Mouse (Mus musculus): ENCODE data around the gene Pea15a.
A peak's percentile ranks its signal among the peaks of the same experiment; 100 is the strongest.

Pea15a gene

DNA sequence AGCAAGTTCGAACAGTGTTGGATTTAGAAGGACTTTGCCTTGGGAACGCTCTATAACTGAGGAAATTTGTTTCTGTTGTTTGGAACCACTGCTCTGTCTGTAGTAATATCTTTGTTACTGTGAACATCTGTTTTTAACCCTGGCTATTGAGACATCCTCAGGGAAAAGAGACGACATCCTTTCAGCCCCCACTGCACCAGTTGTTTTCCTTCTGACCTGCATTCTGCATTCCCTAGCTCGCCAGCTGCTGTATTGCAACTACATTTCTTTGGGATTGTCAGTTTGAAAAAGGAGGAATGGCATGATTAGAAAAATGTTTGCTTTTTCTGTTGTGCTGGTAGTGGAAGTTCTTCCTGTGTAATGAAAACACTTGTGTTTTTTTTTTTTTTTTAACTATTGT is 25.7 kb downstream of the Pea15a start:
- DNase-seq (ENCODE audit: extremely low spot score, low read depth, low spot score): no peak

DNA sequence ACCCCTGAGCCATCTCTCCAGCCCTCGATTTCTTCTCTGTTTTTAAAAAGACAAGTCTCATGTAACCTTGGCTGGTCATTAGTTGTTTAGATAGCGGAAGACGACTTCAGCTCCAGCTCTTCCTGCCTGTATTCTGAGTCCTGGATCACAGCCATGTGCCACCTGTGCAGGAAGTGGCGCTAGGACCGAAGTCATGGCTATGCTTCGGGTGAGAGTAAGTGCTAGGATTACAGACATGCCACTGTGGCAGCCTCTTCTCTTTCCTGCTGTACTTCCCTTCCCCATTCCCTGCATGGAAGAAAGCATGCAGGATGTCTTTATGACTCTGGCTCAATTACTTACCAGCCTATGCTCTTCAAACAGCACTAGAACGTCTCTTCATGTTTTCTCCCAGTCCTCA is 27.5 kb downstream of the Pea15a start:
- no peak for DNase-seq (ENCODE audit: extremely low spot score, low read depth, low spot score)

DNA sequence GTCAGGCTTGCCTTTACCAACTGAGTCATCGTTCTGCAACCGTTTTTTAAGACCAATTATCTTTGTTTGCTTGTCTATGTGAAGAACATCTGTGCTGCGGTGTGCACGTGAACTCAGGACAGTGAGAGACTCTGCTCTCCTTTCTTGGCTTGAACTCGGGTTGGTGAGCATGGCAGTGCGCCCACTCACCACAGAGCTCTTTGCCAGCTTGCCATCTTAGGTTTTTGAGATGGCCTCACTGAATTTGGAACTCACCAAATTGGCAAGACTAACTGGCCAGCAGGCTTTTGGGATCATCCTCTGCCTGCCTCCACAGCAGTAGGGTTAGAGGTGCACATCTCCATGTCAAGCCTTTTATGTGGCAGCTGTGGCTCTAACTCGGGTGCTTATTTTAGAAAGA is 28.8 kb downstream of the Pea15a start:
- no peak for DNase-seq (ENCODE audit: extremely low spot score, low read depth, low spot score)

DNA sequence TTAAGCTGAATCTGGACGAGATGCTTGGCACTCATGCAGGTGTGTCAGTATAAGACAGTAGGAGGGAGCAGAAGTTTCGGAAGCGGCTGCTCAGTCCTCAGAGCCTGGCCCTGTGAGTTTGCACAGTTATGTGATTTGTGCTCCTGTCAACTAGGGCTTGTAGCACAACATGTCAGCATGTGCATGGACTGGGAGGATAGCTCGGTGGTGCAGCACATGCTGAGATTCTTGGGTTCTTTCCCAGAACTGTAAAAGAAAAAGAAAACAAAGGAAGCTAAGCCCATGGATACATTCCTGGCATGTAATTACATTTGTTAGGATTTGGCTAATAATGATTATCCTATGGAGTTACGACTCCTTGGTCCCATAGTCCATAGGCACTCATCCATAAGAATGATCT is 33.4 kb downstream of the Pea15a start:
- DNase-seq (ENCODE audit: extremely low spot score, low read depth, low spot score): no peak

DNA sequence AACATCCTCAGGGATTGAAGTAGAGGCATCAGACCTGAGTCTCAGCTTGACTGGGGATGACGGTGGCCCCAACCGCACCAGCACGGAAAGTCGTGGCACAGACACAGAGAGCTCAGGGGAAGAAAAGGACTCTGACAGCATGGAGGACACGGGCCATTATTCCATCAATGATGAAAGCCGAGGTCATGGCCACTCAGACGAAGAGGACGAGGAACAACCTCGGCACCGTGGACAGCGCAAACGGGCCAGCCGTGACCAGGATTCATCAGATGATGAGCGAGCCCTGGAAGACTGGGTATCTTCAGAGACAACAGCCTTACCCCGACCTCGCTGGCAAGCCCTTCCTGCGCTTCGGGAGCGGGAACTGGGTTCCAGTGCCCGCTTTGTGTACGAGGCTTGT is 34.2 kb downstream of the Pea15a start:
- no peak for DNase-seq (ENCODE audit: extremely low spot score, low read depth, low spot score)

DNA sequence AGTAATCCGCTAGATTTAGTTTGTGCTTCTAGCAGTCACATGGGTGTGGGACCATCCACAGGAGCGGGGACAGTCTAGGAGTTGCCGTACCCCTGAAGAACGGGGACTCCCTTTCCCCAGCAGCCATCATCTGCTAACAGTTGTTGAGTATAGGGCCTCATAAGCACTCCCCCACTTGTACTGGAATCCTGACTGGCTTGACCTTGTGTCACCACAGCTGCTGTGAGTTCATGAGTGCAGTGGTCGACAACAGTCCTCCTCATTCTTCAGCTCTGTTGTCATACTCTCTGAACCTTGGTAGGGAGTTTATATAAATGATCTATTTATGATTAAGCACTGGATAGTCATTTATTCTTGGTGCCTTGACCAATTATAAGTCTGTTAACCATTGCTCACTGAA is 36.8 kb downstream of the Pea15a start:
- DNase-seq (ENCODE audit: extremely low spot score, low read depth, low spot score): no peak

DNA sequence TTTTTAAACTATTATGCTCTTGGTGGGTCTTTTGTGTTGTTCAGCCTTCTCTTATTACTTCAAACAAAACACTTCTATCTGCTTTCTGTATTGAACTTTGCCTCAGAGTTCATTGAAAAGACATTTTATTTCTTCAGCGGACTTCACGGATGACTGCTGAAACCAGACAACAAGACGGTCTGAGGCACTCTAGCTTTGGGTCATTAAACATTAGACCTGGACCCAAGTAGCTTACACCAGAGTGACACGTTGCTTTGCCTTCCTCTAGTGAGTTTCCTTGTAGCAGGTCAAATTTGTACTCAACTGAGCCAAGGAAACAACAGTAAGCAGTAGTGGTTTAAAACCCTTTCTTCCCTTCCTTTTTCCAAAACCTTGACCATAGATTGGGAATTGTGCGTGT is 38.7 kb downstream of the Pea15a start:
- no peak for DNase-seq (ENCODE audit: extremely low spot score, low read depth, low spot score)

DNA sequence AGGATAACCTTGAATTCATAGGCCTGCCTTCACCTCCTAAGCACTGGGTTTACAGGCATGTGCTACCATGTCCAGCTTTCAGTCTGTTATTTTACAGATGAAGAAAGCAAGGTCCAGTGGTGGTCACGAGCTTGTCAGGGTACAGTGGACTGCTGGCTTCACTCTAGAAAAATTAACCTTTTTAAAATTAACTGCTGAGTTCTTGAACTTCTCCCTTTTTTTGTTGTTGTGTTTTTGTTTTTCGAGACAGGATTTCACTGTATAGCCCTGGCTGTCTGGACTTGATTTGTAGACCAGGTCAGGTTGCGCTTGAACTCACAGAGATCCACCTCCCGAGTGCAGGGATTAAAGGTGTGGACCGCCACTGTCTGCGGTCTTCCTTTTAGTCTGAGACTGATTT is 43.6 kb downstream of the Pea15a start:
- DNase-seq (ENCODE audit: extremely low spot score, low read depth, low spot score): no peak

DNA sequence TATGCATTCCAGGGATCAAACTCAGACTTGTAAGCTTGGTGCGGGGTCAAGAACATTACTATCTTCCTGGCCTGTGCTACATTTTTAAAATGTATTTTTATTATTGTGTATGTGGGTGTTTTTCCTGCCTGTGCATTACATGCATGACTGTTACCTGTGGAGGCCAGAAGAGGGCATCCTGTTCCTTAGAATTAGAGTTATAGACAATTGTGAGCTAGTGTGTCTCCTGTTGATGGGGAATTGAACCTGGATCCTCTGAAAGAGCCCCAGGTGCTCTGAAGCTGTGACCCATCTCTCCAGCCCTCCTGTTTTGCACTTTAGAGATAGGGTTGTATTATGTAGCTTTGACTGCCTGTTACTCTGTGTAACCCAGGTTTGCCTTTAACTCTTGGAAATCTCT is 44.6 kb downstream of the Pea15a start:
- DNase-seq (ENCODE audit: extremely low spot score, low read depth, low spot score): no peak

DNA sequence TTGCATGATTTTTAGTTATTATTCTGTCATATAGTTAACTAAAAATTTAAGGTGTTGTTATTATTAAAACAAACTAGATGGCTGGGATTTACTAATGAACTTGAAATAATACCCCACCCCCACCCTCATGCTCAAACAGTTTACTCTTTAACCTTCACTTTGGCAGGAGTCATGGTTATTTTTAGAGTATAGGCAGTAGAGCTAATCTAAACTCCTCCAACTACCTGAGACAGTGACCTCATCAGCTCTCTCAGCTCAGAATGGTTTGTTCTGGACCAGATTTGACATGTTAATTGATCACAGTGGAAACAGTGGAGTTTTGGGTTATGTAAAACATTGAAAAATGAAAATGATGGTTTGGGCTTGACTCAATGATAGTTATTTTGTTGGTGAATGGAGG is 46.1 kb downstream of the Pea15a start:
- DNase-seq (ENCODE audit: extremely low spot score, low read depth, low spot score): no peak

DNA sequence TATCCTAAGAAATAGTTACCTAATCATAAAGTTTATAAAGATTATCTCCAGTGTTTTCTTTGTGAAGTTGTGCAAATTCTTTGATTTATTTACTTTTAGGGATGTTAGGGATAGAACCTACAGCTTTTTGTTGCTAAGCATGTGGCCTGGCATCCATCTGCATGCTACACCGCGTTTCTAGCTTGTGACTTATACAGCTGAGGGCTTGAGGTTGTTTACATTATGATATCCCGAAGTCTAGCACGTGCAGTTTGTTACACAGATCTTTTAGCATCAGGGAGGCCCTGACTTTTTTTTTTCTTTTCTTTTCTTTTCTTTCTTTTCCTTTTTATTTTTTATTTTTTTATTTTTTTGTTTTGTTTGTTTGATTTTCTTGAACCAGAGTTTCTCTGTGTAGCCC is 46.6 kb downstream of the Pea15a start:
- no peak for DNase-seq (ENCODE audit: extremely low spot score, low read depth, low spot score)

DNA sequence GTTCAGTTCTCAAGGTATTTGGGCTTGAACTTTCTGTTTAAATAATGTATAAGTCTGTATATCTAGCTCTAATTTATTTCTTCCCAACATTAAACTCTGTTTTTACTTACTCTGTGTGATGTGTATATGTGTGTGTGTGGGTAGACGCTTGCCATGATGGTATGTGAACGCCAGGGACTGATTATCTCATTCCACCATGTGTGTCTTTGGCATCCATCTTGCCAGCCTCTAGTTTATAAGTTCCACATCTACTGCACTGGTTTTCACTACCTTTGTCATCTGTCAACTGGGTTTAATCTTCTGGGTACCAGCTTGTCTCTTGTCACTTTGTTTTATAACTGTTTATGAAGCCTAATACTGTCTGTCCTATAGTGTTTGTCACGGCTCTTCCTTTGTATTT is 51.1 kb downstream of the Pea15a start:
- no peak for DNase-seq (ENCODE audit: extremely low spot score, low read depth, low spot score)

DNA sequence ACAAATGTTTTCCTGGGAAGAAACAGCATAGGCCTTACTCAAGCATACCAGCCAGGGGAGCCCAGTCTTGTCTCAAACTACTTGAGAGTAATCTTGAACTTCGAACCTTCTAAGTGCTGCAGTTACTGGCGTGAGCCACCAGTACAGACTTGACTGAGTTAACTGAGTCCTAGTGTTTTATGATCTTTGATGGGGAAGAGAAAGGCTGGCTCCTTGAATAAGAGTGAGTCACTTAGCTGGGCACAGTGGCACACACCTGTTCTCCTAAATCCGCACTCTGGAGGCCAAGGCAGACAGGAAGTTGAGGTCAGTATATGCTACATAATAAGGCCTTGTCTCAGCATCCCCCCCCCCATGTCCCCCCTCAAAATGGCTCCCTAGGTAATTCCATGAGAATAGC is 52.1 kb downstream of the Pea15a start:
- DNase-seq (ENCODE audit: extremely low spot score, low read depth, low spot score): no peak

DNA sequence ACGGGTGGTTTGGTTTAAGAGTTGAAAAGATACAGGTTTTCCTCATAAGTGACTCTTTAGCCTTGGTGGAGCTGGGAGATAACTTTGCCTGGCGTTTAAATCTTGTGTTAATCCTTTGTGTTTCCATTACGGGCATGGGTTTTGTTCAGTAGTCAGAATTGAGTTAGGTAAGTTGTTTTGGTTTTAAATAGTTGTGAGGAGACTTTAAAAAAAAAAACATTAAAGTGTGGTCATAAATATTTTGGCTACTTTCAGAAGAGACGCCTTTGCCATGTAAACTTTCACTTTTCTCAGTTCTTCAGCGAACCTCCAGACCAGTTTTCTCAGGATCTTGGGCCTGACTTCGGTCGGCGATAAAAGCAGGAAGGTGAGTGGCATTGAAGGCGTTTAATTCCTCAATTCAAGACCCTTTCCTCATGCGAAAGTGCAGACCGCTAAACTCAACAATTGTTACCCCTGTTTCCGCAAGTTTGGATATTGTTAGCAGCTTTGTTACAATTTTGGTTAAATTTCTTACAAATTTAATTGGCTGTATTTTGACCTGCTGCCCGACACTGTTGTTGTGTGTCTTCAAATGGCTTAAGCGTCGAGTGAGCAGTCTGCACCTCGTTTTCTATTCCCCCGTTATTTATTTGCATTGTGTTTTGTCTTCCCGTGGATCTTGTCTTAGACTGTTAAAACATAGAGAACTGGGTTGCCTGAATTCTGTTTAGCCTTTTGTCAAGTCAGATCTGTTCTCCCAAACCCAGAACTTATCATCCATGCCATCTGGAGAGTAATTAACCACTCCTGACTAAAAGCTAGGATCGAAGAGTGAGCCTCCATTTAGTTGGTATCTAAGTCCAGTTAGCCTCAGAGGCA is 57.4 kb downstream of the Pea15a start:
- no peak for DNase-seq (ENCODE audit: extremely low spot score, low read depth, low spot score)

DNA sequence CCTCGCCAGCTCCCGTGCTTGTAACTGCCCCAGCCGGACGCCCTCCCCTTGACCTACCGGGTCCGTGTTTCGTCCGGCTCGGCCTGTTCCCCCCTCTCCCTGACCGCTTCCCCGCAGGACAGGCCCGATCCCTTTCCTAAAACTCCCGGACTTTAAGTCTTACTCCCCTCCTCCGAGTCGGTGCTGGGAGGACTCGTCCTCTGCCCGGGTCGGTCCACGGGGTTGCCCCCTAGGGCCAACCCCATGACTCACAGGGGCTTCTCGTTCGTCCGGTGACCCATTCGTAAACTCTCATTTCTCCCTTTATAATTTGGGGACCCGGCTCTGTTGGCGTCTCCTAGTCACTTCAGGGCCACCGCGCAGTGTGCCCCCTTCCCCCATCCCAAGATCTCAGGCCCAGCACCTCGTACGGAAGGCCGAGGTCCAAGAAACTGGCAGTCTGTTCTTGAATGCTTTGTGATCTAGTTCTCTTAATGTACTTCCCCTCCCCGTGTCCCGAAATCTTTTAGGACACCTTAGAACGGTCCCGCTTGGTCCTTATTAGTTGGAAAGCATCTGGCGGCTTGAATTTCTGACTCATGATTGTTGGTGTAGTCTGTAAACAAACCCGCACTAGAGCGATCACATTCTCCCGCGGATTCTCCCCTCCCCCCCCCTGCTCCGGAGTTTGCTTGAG is 58.2 kb downstream of the Pea15a start:
- no peak for DNase-seq (ENCODE audit: extremely low spot score, low read depth, low spot score)

DNA sequence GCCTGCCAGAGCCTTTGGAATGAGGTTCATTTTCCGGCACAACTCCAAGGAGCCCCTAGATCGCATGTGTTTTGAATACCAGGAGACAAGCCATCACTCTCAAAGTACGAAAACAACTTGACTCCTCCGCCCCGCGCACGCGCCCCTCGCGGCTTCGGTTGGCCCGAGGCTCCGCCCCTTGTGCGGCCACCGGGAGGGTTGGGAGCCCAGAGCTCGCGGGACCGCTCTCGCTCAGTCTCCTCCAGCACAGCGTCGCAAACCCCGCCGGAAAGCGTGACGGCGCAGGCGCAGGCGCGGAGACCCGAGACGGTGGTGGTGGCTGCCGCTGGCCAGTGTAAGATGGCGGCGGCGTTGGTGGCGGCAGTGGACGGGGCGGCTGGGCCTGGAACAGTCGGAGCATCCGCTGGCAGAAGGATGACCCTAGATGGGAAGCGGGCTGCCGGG is 58.7 kb downstream of the Pea15a start, which contains the start of gene Dcaf8:
Gene Dcaf8, plus strand, starts transcription at position 250 of the 444 bp plus-strand sequence.
- peak; percentile 88 for DNase-seq (ENCODE audit: extremely low spot score, low read depth, low spot score)
